Mouse (Mus musculus) right cerebral cortex, adult 2 months (tissue): ENCODE results near the gene Zfp444.
"Not testable (repeated sequence)": the region's sequence is repeated elsewhere in the genome, so short reads cannot be mapped to it uniquely, and the experiment has no call there.

Experiments
- DNase-seq, 2 experiments: peaks; one replicate each; pipeline ENCODE4 v3.0.0; 2021 to 2022; ENCODE audit warnings: low spot score in 2 of 2

Gene Zfp444

DNA sequence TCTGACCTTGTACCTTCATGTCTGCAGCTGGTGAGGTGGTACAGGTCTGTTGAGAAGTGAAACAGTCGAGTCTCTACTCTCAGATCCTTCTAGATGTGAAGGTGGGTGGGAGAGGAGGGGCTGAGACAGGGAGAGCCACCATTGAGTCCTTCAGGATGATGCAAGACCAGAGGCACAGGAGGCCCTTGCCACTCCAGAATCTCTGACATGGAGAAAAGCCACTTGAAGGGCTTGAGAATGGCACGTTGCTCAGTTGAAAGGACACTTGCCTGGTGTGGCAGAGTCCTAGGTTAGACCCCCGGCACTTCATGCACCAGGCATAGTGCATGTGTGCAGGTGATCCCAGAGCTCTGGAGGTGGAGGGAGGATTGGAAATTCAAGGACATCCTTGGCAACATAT, 10.5 kb upstream of the Zfp444 start:
- DNase-seq = no peak

GRCm38 (mm10) chr7:6162172-6162571, 9.9 kb upstream of the Zfp444 start:
- DNase-seq = no peak

GRCm38 (mm10) chr7:6164671-6165070, 7.4 kb upstream of the Zfp444 start:
- DNase-seq = no peak

DNA sequence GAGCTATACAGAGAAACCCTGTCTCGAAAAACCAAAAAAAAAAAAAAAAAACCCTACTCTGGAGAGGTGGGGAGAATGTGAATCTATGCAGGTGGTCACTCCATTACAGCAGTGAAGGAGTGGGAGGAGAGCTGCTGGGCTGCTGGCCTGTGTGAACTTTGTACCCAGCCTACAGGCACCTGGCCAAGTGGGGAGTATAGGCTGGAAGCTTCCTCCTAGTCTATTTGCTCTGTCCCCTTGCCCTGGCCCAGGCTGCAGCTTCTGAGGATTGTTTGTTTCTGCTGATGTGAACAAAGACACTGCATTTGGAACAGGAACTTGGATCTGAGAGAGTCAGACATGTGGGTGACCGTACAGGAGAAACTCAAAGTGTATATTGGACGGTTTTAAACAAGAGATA, 2.6 kb upstream of the Zfp444 start:
- DNase-seq = no peak

- no peak for DNase-seq
Observed at GRCm38 (mm10) chr7:6170391-6170790, 1.6 kb upstream of the Zfp444 start.

DNA sequence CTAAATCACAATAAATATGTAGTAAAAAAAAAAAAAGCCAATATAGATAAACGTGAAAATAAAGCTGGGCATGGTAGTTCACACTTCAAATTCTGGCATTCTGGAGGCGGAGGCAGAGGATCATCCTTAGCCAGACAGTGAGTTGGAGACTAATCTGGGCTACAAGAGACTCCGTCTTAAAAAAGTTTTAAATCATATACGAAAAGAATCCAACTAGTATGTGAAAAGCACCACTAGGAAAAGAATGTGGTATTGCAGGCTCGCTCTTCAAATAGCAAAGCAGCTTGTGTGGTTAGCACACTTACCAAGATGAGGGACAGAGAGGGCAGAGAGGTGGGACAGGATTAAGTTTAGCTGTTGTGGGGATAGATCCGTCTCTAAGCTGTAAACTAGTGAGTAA, 1.2 kb upstream of the Zfp444 start:
- no peak for DNase-seq

GRCm38 (mm10) chr7:6171444-6172005, 501 bp upstream of the Zfp444 start:
- DNase-seq = peak; percentile 55 to 70

DNA sequence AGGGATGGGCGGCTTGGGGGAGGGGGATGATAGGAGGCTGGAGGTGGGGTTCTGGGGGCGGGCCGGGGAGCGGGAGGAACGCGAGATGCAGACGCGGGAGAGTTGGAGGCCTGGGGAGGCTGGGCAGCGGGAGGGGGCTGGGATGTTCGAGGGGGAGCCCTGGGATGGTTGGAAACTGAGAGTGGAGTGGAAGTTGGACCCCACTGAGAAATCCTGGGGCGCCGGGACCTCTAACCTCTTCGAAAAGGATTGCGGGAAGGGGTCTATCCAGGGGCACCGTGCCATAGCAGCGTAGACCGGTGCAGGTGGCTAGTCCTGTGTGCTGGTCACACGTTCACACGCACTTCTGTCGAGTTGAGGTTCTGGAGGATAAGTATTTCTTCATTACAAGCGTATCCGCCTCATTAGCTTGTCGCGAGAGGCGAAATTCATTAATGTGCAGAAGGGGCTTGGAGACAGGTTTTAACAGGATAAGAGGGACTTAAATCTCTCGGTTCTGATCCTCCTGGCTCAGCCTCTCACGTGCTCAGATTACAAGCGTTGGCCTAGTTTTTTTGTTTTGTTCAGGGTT, 733 bp downstream of the Zfp444 start:
- no peak for DNase-seq

DNA sequence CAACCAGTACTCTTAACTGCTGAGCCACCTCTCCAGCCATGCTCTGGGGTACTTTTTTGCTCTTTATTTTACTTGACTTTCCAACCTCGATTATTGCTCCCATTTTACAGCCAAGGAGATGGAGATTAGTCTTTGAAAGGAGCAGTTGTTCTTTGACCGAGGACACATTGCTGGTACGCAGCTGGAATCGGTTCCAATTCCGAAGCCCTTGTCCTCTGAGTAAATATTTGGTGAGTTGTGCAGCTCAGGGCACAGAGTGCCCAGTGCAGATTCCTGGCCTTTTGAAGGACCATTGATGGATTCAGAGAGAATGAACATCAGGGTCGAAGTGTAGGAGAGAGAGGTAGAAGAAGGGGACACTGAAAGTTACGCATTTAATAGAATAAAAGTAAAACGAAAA, 1.8 kb downstream of the Zfp444 start:
- no peak for DNase-seq

DNA sequence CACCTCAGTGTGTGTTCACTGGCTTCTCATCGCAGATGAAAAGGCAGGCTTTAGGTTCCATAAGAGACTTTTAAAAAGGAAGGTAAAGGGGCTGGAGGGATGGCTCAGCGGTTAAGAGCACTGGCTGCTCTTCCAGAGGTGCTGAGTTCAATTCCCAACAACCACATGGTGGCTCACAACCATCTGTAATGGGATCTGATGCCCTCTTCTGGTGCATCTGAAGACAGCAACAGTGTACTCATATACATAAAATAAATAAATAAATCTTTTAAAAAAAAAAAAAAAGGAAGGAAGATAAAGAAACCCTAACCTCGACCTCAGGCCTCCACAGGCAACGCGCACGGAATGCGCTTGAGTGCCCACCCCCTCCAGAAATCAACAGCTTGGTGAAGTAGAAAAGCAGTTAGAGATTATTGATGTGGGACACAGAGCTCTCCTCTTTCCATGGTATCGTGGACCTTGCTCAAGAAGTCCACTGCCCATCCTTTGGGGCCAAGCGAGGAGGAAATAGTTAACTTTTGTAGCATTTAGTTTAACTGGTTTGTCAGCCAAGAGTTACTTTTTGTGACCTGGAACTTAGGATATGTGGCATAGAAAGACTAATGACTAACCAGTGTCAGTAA, 2.5 kb downstream of the Zfp444 start:
- not testable (repeated sequence) for DNase-seq

- DNase-seq = no peak
Observed at GRCm38 (mm10) chr7:6179013-6179412, 7.0 kb downstream of the Zfp444 start.

GRCm38 (mm10) chr7:6182882-6183281, 10.9 kb downstream of the Zfp444 start:
- DNase-seq = no peak

GRCm38 (mm10) chr7:6183802-6184201, 11.8 kb downstream of the Zfp444 start:
- DNase-seq = no peak

- DNase-seq = no peak
Observed at GRCm38 (mm10) chr7:6184521-6184920, 12.5 kb downstream of the Zfp444 start.

DNA sequence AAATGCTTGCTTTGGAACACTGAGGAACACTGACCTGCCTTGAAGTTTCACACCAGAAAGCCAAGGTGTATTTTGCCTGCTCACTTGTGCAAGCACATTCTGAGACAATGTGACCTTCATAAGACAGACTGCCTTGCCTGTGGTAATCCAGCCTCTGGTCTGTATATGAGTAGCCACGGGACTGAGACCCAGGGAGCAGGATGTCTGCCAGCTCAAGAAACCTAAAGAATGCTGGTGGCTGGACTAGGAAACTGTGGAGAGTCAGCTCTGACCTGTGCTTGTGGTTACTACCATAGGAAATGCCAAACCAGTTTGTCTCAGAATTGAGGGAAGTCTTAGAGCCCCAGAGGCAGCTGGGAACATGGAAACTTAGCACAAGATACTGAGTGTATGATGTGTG, 13.4 kb downstream of the Zfp444 start:
- no peak for DNase-seq

- DNase-seq = no peak
Observed at GRCm38 (mm10) chr7:6186176-6186575, 14.2 kb downstream of the Zfp444 start.

- no peak for DNase-seq
Observed at GRCm38 (mm10) chr7:6186756-6187155, 14.7 kb downstream of the Zfp444 start.

- DNase-seq = no peak
Observed at GRCm38 (mm10) chr7:6189542-6189941, 17.5 kb downstream of the Zfp444 start.

DNA sequence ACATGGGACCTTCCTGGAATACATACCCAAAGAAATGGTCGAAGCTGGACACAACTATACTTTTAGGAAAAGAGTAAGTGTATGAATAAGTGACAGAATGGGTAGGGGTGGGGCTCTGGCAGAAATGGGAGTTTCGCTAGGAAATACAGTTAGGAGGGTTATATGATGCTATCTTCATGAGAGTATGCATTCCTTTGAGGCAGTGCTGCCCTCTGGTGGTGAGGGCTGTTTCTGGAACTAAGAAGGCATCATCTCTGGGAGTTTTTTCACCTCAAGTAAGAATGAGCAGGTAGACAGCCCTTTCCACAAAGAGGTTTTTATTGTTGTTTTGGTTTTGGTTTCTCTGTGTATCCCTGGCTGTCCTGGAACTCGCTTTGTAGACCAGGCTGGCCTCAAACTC, 19.4 kb downstream of the Zfp444 start:
- peak; percentile 88 to 90 for DNase-seq

DNA sequence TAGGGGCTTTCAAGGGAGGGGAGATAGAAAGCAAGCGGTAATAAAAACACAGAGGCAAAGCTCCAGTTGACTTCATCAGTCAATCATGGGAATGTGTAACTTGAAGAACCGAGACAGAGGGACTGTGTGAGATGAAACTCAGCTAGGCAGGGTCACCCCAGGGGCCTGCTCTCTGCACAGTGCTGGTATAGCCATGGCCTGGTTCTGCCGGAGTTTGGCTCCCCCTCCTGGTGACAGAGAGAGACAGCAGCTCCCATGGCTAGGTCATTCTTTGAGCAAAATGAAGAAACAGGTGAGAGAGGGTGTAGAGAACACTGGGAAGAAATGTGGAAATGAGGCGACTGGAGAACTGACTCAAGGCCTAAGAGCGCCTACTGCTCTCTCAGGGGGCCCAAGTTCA, 22.1 kb downstream of the Zfp444 start:
- peak in 1 of 2 experiments; percentile 61 for DNase-seq

DNA sequence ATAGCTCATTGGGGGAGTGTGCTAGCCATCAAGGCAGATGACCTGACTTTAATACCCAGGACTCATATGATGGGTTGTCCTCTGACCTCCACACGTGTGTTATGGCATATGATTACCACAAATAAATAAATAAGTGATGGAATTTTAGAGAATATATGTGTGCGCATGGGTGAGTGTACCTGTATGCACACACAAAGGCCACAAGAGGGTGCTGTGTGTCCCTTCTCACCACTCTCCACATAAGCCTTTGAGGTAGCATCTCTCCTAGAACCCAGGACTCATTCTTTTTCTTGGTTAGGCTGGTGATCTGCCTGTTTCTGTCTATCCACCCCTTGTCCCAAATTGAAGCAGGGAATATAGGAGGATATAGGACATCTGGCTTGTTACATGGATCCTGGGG, 23.8 kb downstream of the Zfp444 start:
- DNase-seq = no peak

DNA sequence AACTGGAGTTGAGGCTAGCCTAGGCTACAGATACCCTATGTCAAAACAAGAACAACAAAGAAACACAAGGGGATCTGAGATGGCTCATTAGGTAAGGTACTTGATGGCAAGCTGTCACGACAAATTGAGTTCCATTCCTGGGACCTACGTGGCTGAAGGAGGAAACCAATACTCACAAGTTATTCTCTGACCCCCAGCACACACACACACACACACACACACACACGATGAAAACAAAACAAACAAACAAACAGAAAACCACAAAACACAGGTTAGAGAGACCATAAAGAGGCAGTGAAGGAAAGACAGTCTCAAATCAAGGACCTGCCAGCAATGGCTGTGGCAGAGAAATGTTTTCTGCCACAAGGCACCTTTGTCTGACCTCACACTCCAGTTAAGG, 24.8 kb downstream of the Zfp444 start, which contains the start of gene Galp:
Galp (plus strand) TSS at position 301 of the 400 bp plus-strand sequence.
- DNase-seq = no peak

- no peak for DNase-seq
Observed at GRCm38 (mm10) chr7:6204200-6204599, 32.2 kb downstream of the Zfp444 start.

- DNase-seq = no peak
Observed at GRCm38 (mm10) chr7:6213144-6213543, 41.1 kb downstream of the Zfp444 start.
